Mouse (Mus musculus): Measurements from ENCODE around the gene Zfhx3. TPM values are rescaled to one million over a fixed set of nuclear protein-coding genes. Genes with fewer than 3 reads are reported as not detected.
A peak's percentile ranks its signal among the peaks of the same experiment; 100 is the strongest.

The Zfhx3 gene
- polyA plus RNA-seq, 1 experiment from 2014 or later: 22.4 TPM

DNA sequence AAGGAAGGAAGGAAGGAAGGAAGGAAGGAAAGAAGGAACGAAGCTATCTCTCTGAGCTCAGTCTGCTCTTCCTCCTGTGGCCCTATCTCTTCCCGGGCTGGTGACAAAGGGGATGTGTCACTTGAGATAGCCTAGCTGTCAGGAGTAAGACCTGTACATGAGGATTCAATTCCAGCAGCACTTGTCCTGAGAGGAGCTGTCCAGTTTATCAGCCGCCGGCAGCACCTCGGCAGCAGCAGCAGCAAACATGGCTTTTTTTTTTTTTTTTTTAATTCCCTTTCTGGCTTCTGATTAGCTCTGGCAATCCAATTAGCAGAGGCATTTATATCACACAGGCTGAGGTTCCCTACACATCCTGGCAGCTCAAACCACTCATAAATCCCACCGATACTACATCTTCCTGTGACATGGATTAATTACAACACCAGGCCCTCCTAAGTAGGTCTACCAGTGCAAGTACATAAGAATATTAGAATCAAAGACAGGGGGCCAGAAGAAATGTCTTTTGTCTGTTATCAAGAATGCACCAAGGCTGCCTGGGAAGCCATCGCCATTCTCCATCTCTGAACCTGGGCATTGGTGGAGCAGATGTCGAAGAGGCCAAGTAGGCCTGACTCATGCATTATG, 596.6 kb downstream of the Zfhx3 start:
- WGBS: 63% methylated on average over 8 of the region's 8 CpGs
- H3K27ac ChIP-seq: no peak overlapping the region; the same call in 1 of the 2 replicates
- no peaks in the 10 kb centered on the region for H3K9me3 ChIP-seq (replicated peaks)
- H3K4me3 ChIP-seq: no peak overlapping the region
- no peak for ATAC-seq
- H3K27me3 ChIP-seq: 0 out of 2 replicates have a peak, but pooled peaks cover 2% of the 10 kb centered on the region
- H3K4me2 ChIP-seq: 0 out of 2 replicates have a peak overlapping the region, but pooled peaks have one; percentile 7
- no peak overlapping the region for H3K9ac ChIP-seq
- no peaks in the 10 kb centered on the region for H3K36me3 ChIP-seq (ENCODE audit: poor library complexity, severe bottlenecking)
- peaks cover 48% of the 10 kb centered on the region for H3K4me1 ChIP-seq

DNA sequence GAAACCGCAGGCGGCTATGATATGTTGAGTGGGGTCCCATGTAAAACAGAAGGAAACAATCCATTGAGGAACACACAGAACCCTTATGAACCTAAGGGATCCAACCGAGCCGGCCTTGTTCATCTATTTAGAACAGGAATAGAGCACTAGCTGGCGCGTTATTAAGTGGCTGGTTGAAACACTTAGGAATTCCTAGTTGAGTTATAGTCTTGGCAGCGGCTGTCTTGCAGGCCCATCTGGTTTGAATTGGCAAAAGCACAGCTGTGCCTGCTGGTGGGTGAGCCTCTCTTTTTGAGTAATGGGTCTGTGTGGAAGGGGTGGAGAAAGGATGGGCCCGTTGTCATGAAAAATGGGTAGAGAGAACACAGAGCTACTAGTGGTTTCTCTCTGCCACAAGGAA, 610.1 kb downstream of the Zfhx3 start:
- H3K4me2 ChIP-seq: no peak overlapping the region
- ATAC-seq: no peak
- H3K9me3 ChIP-seq (replicated peaks): no peaks in the 10 kb centered on the region

DNA sequence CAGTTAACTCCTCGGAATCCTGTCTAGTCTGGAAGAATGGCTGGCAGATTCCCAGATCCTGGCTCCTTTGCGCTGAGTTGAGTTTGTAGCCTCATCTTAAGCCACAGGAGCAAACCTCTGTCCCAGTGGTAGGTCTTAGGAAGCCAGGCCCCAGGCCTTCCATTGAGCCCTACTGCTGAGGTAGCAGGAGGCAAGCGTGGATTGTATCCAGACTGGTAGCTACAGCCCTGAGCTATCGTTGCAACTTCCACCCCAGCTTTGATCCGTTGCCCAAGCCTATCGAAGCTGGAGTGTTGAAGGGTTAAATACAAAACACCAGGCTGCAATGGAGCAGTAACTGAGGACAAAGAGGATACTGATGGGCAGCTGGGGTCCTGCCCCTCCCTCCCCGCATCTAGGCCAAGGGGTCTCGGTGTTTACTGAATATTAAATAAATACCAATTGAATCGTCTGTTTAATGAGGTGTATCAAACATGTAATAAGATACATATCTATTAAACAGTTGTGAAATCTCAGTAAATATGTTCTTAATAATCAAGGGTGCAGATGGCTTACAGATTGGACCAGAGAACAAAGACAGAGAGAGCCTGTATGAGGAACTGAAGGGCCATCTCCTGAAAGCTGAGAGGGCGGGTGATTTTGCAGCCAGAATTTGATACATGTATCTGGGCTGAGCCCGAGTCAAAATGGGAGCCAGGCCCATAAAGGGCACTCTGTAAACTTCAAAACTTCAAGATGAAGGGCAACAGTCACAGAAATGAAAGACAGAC, 611.5 kb downstream of the Zfhx3 start:
- H3K27me3 ChIP-seq: no peaks in the 10 kb centered on the region
- H3K27ac ChIP-seq: no peak overlapping the region
- no peak overlapping the region for H3K9ac ChIP-seq
- WGBS: 61% methylated on average over 11 of the region's 11 CpGs
- H3K4me2 ChIP-seq: no peak overlapping the region
- no peaks in the 10 kb centered on the region for H3K4me1 ChIP-seq
- no peak overlapping the region for H3K4me3 ChIP-seq
- H3K36me3 ChIP-seq (ENCODE audit: poor library complexity, severe bottlenecking): no peaks in the 10 kb centered on the region
- H3K9me3 ChIP-seq (replicated peaks): no peaks in the 10 kb centered on the region
- ATAC-seq: no peak

More for the DNA sequence above, 610.1 kb downstream of the Zfhx3 start:
- WGBS: 89% methylated on average over 8 of the region's 8 CpGs
- no peak overlapping the region for H3K27ac ChIP-seq
- no peak overlapping the region for H3K9ac ChIP-seq
- no peaks in the 10 kb centered on the region for H3K27me3 ChIP-seq
- H3K36me3 ChIP-seq (ENCODE audit: poor library complexity, severe bottlenecking): no peaks in the 10 kb centered on the region
- H3K4me1 ChIP-seq: no peaks in the 10 kb centered on the region
- H3K4me3 ChIP-seq: no peak overlapping the region

DNA sequence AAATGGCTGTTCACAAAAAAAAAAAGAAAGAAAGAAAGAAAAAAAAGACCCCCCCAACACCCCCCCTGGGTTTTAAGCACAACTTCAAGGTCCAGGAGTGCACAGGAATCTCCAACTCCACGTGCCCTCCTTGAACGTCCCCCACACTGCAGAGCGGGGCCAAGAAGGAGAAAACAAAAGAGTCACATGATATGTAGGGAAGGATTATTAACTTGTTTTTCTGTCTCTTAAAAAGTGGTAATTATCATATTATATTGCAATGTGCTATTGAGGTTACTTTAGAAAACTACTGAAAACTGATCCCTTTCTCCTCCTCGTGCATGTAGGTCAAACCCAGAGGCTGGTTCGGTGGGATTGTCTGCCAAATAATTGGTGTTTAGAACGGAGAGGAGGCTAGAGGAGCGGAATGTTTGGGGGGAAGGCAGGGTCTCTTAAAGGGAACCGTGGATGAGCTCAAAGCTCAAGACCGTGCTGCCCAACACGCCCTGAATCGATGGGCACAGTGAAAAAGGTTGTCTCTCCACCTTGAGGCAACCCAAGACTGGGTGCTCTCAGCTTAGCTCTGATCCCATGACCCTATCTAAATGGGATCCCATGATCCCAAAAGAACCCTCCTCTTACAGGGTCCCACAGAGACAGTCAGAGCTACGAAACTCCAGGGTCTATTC, 612.3 kb downstream of the Zfhx3 start:
- no peaks in the 10 kb centered on the region for H3K4me1 ChIP-seq
- H3K4me3 ChIP-seq: no peak overlapping the region
- H3K27me3 ChIP-seq: no peaks in the 10 kb centered on the region
- 73% methylated on average over 12 of the region's 12 CpGs for whole genome bisulfite sequencing
- no peak overlapping the region for H3K9ac ChIP-seq
- H3K27ac ChIP-seq: no peak overlapping the region
- H3K36me3 ChIP-seq (ENCODE audit: poor library complexity, severe bottlenecking): no peaks in the 10 kb centered on the region
- ATAC-seq: no peak
- no peak overlapping the region for H3K4me2 ChIP-seq
- H3K9me3 ChIP-seq (replicated peaks): no peaks in the 10 kb centered on the region

DNA sequence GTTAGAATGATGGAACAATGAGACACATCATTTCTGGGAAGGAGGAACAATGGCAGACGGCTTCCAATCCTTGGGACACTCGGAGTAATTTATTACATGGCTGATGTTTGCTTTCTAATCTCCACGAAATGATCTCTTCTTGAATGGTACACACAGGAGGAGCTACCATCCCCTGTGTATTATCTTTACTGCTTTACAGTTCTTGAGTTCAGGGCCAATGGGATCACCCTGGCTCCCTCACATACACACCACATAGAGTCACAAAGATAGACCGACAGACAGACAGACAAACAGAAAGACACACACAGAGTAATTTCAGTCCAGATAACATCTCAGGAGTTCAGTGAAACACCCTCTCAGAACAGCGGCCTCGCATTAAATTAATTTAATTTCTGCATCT, 621.0 kb downstream of the Zfhx3 start:
- no peaks in the 10 kb centered on the region for H3K27me3 ChIP-seq
- no peak for ATAC-seq
- H3K4me3 ChIP-seq: no peak overlapping the region
- H3K4me2 ChIP-seq: no peak overlapping the region
- H3K9ac ChIP-seq: no peak overlapping the region
- H3K27ac ChIP-seq: no peak overlapping the region
- H3K36me3 ChIP-seq (ENCODE audit: poor library complexity, severe bottlenecking): no peaks in the 10 kb centered on the region
- no peaks in the 10 kb centered on the region for H3K9me3 ChIP-seq (replicated peaks)
- WGBS: 74% methylated on average over 6 of the region's 6 CpGs
- H3K4me1 ChIP-seq: 0 out of 2 replicates have a peak, but pooled peaks cover 6% of the 10 kb centered on the region

DNA sequence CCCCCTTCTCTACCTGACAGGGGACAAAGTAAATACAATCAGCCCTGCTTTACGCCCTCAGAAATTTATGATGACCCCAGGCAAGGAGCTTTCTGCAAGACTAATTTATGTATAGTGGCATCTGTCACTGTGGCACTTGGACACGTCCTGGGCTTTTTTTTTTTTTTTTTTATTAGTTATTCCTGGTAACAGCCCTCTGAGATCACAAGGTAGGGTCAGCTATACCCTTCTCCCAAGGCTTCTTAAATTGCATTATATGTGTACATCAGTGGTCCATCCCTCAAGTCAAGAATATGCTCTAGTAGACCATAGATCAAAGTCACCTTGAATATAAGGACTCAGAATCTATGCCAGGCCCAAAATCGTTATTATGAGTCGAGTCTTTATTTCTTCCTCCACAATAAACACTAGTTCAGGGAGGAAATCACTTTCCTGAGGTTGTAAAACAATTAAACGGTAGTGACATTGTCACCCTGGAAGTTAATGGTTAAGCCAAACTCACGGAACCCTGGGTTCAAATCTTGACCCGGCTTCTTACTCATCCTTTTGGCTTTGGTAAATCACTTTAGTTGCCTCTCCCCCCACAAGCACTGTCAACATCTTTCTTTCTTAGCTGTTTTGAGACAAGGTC, 621.6 kb downstream of the Zfhx3 start:
- Histone ChIP-seq H3K36me3 (ENCODE audit: poor library complexity, severe bottlenecking) (no peaks in the 10 kb centered on the region), H3K4me1 (0 out of 2 replicates have a peak, but pooled peaks cover 6% of the 10 kb centered on the region), H3K9ac (no peak overlapping the region), H3K4me2 (no peak overlapping the region), H3K4me3 (no peak overlapping the region), H3K27me3 (no peaks in the 10 kb centered on the region), H3K27ac (no peak overlapping the region), H3K9me3 (replicated peaks) (no peaks in the 10 kb centered on the region)
- ATAC-seq: no peak
- 86% methylated on average over 7 of the region's 7 CpGs for WGBS

DNA sequence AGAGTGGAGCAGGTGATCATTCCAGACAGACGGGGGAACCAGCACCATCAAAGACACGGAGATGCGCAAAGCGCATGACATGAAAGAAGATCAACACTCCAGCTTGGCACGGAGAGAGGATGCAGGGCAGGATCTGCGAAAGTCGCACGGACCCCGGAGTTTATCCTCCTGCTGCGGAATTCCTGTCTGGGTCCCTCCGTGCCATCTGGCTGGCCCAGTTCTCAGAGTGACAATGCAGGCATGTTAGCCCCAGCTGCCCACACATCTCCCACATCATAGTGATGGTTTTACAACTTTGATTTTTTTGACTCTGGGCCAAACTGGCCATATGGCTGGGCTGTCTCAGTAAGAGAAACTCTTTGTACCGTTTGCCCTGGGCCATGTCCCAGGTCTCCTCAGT, 623.6 kb downstream of the Zfhx3 start:
- H3K9me3 ChIP-seq (replicated peaks): no peaks in the 10 kb centered on the region
- H3K4me2 ChIP-seq: no peak overlapping the region
- 0 out of 2 replicates have a peak, but pooled peaks cover 6% of the 10 kb centered on the region for H3K4me1 ChIP-seq
- no peak for ATAC-seq
- H3K4me3 ChIP-seq: no peak overlapping the region
- H3K27ac ChIP-seq: no peak overlapping the region
- H3K27me3 ChIP-seq: no peaks in the 10 kb centered on the region
- 77% methylated on average over 12 of the region's 12 CpGs for WGBS
- no peak overlapping the region for H3K9ac ChIP-seq
- H3K36me3 ChIP-seq (ENCODE audit: poor library complexity, severe bottlenecking): no peaks in the 10 kb centered on the region

DNA sequence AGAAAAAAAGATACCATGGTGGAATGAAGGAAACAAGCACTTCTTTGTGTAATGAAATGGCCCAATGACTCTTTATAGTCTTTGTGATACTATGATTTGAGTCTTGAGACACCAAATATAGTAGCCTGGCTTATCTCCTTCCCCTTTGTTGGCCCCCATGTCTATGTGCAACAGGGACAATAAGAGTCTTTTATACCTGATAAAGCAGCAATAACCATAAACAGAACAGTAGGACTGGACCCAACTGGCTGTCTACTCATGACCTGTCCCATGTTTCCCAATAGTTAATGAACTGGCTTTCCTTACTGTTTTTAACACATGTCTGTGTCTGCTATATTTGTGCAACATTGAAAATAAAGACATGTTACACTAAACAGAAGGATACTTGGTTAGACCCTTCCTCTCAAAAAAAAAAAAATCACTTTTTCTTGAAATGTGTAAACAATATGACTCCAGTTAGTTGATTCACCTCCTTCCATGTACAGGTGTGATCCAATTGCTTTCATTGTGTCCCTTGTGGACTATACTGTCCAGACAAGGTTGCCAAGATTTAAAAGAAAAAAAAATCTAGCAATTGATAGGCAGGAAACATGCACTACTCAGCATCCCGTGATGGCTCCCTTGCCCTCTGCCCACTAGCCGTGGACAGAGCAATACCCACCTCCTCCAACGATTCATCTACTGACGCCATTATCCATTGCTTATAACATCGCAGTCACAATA, 631.0 kb downstream of the Zfhx3 start:
- H3K27ac ChIP-seq: no peak overlapping the region

DNA sequence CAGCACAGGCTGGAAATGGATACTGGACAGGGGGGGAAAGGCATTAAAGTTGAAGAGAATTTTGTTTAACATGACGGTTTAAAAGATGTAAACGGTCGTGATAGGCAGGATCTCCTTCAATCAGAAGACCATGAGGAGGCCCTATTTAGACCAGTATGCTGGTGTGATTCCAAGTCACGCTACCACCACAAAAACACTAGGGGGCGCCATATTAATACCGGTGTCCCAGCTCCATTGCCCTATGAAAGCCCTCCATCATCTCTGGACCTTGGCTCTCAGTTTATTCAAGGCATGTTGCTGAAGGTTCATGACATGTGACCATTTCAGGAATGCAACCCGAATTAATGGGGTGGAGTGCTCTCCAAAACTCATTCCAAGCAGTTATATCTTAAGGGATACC, 631.7 kb downstream of the Zfhx3 start:
- Histone ChIP-seq H3K4me1 (peaks cover 17% of the 10 kb centered on the region), H3K27ac (no peak overlapping the region), H3K4me3 (no peak overlapping the region), H3K27me3 (peaks cover 13% of the 10 kb centered on the region), H3K4me2 (no peak overlapping the region), H3K9me3 (replicated peaks) (no peaks in the 10 kb centered on the region), H3K36me3 (ENCODE audit: poor library complexity, severe bottlenecking) (no peaks in the 10 kb centered on the region), H3K9ac (no peak overlapping the region)
- ATAC-seq: no peak
- 39% methylated on average over 7 of the region's 7 CpGs for WGBS

More for the DNA sequence above, 631.0 kb downstream of the Zfhx3 start:
- H3K4me3 ChIP-seq: no peak overlapping the region
- peaks cover 13% of the 10 kb centered on the region for H3K27me3 ChIP-seq
- ATAC-seq: no peak
- H3K36me3 ChIP-seq (ENCODE audit: poor library complexity, severe bottlenecking): no peaks in the 10 kb centered on the region
- H3K4me1 ChIP-seq: peaks cover 13% of the 10 kb centered on the region
- no peak overlapping the region for H3K9ac ChIP-seq
- 88% methylated on average over 5 of the region's 5 CpGs for WGBS
- no peak overlapping the region for H3K4me2 ChIP-seq
- H3K9me3 ChIP-seq (replicated peaks): no peaks in the 10 kb centered on the region

DNA sequence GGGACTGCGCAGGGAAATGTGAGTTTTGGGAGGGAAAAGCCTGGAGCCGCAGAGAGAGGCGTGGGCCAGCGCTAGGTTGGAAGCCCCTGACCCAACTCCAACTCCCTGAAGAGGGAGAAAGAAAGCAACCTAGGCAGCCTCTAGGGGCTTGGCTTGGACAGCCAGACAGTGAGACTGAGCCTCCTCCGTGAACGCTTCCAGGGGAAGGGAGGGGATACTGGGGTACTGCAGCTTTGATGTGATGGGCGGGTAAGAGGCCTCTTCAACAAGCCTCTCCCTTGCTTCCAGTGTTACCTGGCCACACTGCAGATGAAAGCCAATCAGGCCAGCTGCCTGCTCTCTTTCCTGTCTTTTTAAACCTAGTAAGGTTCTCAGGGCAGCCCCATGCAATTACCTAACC, 635.1 kb downstream of the Zfhx3 start:
- Histone ChIP-seq H3K27me3 (peaks cover 13% of the 10 kb centered on the region), H3K4me1 (peaks cover 17% of the 10 kb centered on the region), H3K4me2 (no peak overlapping the region), H3K27ac (no peak overlapping the region), H3K9ac (no peak overlapping the region), H3K9me3 (replicated peaks) (no peaks in the 10 kb centered on the region), H3K36me3 (ENCODE audit: poor library complexity, severe bottlenecking) (no peaks in the 10 kb centered on the region), H3K4me3 (no peak overlapping the region)
- 20% methylated on average over 7 of the region's 7 CpGs for WGBS
- ATAC-seq: no peak

DNA sequence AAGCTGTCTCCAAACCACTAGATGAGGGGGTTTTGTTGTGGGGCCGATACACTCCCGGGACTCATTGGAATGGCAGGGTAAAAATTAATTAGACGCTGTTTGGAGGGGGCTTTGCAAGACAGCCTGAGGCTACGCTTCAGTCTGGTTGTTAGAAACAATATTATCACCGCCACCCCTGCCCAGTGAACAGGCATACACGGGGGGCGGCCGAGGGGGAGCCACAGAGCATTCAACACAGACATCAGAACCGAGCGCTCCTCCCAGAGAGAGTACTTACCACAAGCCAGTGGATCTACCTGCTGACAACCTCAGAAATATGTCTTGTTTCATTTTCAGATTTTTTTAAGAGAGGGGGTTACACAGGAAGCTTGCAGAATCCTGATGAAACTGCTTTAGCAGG, 635.9 kb downstream of the Zfhx3 start:
- H3K27ac ChIP-seq: 0 out of 2 replicates have a peak overlapping the region, but pooled peaks have one; percentile 8
- H3K4me3 ChIP-seq: no peak overlapping the region
- H3K4me2 ChIP-seq: no peak overlapping the region
- H3K36me3 ChIP-seq (ENCODE audit: poor library complexity, severe bottlenecking): no peaks in the 10 kb centered on the region
- no peaks in the 10 kb centered on the region for H3K9me3 ChIP-seq (replicated peaks)
- H3K4me1 ChIP-seq: peaks cover 17% of the 10 kb centered on the region
- WGBS: 37% methylated on average over 10 of the region's 10 CpGs
- no peak for ATAC-seq
- H3K27me3 ChIP-seq: peaks cover 13% of the 10 kb centered on the region
- no peak overlapping the region for H3K9ac ChIP-seq

All from forebrain, embryonic 13.5 days (tissue).